Mouse (Mus musculus): Measurements from ENCODE around the gene Immp1l. TPM values are rescaled to one million over a fixed set of nuclear protein-coding genes. Genes with fewer than 3 reads are reported as not detected.

The Immp1l gene
- total RNA-seq (2021), result 10 to 100 TPM; 42.3 to 49.4 TPM
- long read RNA-seq, experiment 1, transcript Immp1l-201 (7 exons, 955 nt), result major isoform, 42 of 51 reads
- long read RNA-seq, experiment 1, partial matches to known transcripts, result 1 of 51 reads
- long read RNA-seq, experiment 1, other reads (novel, unspliced or antisense), result 8 of 51 reads
- long read RNA-seq, experiment 2, transcript Immp1l-201 (7 exons, 955 nt), result major isoform, 41 of 50 reads
- long read RNA-seq, experiment 2, partial matches to known transcripts, result 1 of 50 reads
- long read RNA-seq, experiment 2, other reads (novel, unspliced or antisense), result 8 of 50 reads

GRCm38 (mm10) chr2:105903896-105904756 is at the start of gene Immp1l, which contains the start of gene Elp4:
Immp1l (plus strand) TSS chr2:105904638.
Elp4 (minus strand) TSS chr2:105904564.
- DNase-seq (ENCODE audit: low spot score in 2 of 2), result peak; percentile 86 to 93

DNA sequence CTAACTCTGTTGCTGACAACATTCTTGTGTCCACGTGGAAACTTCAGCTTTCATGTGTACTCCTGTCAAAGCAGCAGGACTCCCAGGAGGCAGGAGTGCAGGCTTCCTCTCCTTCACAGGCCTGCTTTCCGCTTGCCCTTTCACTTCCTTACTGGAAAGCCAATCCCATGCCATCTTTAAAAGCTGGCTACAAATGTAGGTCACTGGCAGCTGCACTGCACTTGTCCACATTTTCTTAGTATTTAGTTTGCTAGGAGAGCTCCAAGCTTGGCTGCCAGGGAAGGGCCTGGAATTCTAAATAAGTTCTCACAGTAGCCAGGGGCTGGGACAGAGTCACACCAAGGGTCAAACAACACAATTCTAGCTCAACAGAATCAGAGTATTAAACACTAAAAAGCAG is 49.7 kb upstream of the Immp1l start:
- DNase-seq (ENCODE audit: low spot score in 2 of 2), result peak in 1 of 2 experiments; percentile 9

- no peak for DNase-seq (ENCODE audit: low spot score in 2 of 2)
Observed at GRCm38 (mm10) chr2:105873403-105873802, 31.0 kb upstream of the Immp1l start.

DNA sequence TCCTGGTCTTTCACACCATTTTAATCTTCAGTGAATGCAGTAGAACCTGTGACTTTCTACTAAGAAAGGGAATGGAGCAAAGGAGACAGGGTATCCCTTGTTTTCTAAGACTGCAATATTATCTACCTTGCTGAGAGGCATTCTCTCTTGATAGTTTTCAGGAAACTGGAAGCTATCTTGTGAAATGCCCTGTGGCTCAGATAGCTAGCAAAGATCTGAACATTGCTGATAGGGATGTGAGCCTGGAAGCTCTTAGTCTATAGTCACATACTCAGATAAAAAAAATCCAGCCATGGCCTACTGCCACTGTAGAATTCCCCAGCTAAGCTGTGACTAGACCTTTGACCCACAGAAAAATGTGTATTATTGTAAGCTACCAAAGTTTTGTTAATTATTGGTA is 13.6 kb upstream of the Immp1l start:
- no peak for DNase-seq (ENCODE audit: low spot score in 2 of 2)

- DNase-seq (ENCODE audit: low spot score in 2 of 2), result no peak
Observed at GRCm38 (mm10) chr2:105904757-105905146, 314 bp downstream of the Immp1l start.

DNA sequence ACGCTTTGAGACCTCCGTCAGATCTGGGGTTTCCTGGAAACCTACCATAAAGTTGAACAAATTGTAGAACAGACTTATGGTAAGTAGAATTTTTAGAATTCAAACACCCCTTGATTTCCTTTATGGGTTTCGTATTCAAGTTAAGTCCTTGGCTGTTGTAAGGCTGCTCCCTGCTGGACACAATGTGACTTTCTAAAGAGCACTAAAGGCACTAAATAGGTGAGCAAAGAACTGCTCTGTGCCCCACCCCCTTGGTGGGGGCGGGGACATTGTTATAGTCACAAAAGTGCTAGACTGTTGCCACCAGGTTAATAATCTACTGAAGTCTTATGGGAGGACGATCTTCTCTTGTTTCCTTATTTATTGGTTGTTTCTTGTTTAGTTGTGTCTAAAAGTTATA is 3.9 kb downstream of the Immp1l start:
- no peak for DNase-seq (ENCODE audit: low spot score in 2 of 2)

DNA sequence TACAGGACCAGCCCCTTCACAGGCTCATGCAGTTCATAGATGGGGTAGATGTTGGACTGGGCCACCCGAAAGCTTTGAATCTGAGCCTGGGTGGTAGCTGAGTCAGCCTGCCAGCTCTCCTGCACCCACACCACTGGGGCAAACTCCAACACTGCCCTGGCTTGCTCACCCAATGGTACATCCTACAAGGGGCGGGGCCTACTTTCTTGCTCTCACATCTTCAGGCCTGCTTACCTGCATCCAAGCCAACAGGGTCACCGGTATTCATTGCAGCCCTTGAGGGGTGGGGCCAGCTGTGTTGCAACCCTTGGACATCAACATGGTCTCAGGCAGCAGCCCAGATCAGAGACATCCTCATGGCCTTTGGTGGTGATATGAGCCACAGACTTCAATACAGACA is 6.2 kb downstream of the Immp1l start:
- no peak for DNase-seq (ENCODE audit: low spot score in 2 of 2)

DNA sequence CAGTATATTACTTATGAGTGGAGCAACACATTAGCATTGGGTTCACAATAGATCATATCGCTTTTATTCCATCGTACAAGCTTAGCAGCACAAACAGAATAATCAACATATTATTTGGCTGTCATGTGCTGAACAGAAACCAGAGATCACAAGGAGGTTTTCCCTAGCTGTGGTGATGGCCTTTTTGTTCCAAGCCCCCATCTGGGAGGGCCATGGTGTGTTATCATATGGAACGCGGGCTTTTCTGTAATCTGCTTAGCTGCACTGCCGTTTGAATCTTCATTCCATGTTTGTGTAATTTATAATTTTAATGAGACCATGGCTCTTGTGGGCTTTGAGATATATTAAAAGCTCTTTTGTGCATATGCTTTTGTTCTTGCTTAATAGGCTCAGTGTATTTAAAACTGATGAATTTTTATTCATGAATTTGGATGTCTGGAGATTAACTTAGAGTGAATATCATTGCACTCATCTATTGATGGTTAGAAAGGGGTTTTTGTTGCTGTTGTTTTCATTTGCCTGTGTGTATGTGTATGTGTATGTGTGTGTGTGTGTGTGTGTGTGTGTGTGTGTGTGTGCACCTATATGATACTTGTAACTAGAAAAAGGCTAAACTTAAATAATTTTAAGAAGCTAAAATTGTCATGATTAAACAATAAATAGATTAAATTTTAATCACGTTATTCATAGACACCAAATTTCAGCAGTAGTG is 9.4 kb downstream of the Immp1l start:
- no peak for DNase-seq (ENCODE audit: low spot score in 2 of 2)

GRCm38 (mm10) chr2:105916671-105917070 is 12.2 kb downstream of the Immp1l start:
- DNase-seq (ENCODE audit: low spot score in 2 of 2), result no peak

GRCm38 (mm10) chr2:105917623-105918346 is 13.3 kb downstream of the Immp1l start:
- no peak for DNase-seq (ENCODE audit: low spot score in 2 of 2)

DNA sequence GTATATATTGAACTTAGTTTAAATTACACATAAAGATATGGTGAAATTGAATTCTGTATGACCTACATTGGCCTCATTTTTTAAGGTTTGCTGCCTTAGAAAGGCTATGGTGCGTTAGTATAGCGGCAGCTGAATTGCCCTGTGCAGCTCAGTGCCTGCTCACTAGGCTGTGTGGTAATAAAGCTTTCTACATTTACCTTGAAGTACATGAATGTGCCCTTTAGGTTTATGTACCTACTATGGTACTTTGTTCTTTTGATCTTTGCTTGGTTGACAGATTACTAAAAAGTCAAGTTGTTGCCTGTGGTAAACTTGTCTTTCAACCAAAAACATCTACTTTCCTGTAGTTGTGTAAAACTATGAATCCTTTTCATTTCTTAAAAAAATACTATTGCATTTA is 45.7 kb downstream of the Immp1l start:
- no peak for DNase-seq (ENCODE audit: low spot score in 2 of 2)

- no peak for DNase-seq (ENCODE audit: low spot score in 2 of 2)
Observed at GRCm38 (mm10) chr2:105951350-105951940, 47.0 kb downstream of the Immp1l start.

- no peak for DNase-seq (ENCODE audit: low spot score in 2 of 2)
Observed at GRCm38 (mm10) chr2:105953862-105954261, 49.4 kb downstream of the Immp1l start.

DNA sequence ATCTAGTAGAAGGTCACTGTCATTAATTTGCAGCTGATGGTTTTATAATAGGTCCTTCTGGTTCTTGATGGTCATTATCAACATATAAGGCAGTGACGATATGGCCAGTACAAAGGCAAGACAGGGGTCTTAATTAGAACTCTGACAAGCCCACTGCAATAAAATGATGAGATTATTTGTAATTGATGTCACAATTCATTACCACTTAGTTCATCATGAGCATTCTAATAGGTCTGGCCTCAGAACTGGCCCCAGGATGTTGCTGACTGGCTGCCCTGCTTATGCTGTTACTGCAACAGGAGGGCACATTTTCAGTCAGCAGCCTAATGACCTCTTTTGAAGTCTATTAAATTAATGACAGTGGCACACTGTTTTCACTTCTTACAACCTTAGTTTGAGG is 59.0 kb downstream of the Immp1l start:
- DNase-seq (ENCODE audit: low spot score in 2 of 2), result no peak

DNA sequence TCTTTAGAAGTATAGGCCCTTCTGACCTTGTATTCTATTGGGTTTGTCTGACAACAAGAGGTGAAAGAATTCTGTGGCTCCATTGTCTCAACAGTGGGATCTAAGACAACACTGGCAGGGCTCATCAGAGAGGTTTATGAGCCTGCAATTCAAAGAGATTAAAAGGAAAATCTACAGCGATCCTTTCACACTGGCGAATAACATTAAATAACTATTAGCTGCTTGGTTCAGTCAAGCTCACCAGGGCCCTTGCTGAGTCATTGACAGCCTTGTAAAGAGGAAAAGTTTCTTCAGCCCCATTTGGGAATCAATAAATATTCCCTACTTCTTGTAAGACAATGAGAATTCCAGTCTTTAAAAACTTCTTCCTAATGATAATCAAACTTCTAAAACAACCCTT is 69.5 kb downstream of the Immp1l start:
- DNase-seq (ENCODE audit: low spot score in 2 of 2), result no peak

DNA sequence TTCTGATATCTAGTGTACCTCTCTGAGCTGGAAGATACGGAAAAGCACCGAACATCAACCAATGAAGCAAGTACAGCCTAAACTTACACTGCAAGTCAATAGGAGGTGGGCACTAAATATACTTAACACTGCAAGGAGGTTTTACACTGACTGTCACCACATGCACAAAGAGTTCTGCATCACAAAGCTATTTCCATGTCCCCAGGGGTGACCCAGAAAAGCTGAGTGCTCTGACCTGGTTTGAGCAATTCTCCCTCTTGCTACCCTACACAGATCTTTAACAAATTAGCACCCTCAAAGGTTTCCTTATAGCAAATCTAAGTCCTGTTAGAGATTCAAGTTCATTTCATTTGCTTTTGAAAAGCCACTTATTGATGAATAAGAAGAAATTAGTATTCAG is 73.6 kb downstream of the Immp1l start:
- DNase-seq (ENCODE audit: low spot score in 2 of 2), result no peak

GRCm38 (mm10) chr2:105985206-105985605 is 80.8 kb downstream of the Immp1l start:
- no peak for DNase-seq (ENCODE audit: low spot score in 2 of 2)

DNA sequence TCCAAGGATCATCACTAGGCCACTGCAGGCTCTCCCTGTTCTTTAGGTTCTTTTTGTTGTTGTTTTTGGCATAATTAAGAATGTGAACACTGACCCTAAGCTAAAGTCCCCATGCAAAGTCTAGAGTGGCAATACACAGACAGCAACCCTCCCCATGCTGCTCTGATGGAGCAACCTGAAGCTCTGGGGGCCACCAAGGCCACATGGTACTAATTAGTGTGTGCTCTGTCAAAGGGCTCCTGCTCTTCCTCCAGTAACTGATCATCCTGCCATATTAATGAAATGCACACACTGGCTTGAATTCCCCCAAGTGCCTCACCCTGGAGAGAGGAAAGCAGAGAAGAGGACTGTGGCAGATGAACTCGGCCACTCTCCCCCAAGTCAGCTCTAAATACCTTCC is 82.7 kb downstream of the Immp1l start:
- no peak for DNase-seq (ENCODE audit: low spot score in 2 of 2)

DNA sequence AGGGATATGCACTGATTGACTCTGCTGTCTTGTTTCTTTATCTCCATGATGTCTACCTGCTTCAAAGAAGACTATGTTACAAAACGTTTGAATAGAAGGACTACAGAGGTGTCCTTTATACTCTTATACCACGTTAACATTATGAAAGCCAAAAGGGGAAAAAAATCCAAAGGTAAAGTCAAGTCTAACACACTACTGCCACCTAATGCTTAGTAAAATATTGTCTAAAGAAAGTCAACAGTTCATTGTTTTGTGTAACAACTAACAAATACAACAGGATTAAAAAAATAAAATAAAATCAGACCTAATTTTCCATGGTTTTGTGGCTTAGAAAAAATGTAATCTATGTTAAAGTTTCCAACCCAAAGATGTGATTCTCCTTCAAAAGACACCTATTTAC is 83.6 kb downstream of the Immp1l start:
- DNase-seq (ENCODE audit: low spot score in 2 of 2), result no peak

- DNase-seq (ENCODE audit: low spot score in 2 of 2), result peak; percentile 72 to 89
Observed at GRCm38 (mm10) chr2:106002835-106003739, 98.6 kb downstream of the Immp1l start, which contains the start of gene Dnajc24. Dnajc24 (minus strand) TSS chr2:106003549.

Measured in gastrocnemius, postnatal 4 days (tissue).